Mouse (Mus musculus) heart, embryonic 11.5 days (tissue): ENCODE data around the gene Kctd17. TPM values are rescaled to one million over a fixed set of nuclear protein-coding genes. Genes with fewer than 3 reads are reported as not detected.

ENCODE experiments used
- ATAC-seq: fragments of 200-750 bp; cut with Nextera tagmentation; replicated peaks from 2 replicates; pipeline ENCODE4 v1.8.0; 2017; ENCODE audit warnings: moderate library complexity; ENCODE audit not compliant: insufficient number of reproducible peaks, low FRiP score, low TSS enrichment
- H3K27ac ChIP-seq: fragments of 300-500 bp; sonication (generic); 2 replicates; pipeline ENCODE4 v1.5.1; 2014; ENCODE audit warnings: mild to moderate bottlenecking, low read depth, low read length
- H3K27me3 ChIP-seq: fragments of 300-500 bp; sonication (generic); 2 replicates; pipeline ENCODE4 v1.6.1; 2014; ENCODE audit warnings: mild to moderate bottlenecking, low read length, mixed read lengths; ENCODE audit not compliant: control insufficient read depth, insufficient read depth
- H3K36me3 ChIP-seq: fragments of 300-500 bp; sonication (generic); 2 replicates; pipeline ENCODE4 v1.6.1; 2014; ENCODE audit warnings: mild to moderate bottlenecking, low read length, moderate library complexity, mixed read lengths; ENCODE audit not compliant: control insufficient read depth, insufficient read depth
- H3K4me1 ChIP-seq: fragments of 300-500 bp; sonication (generic); 2 replicates; pipeline ENCODE4 v1.6.1; 2014; ENCODE audit warnings: low read length; ENCODE audit not compliant: control insufficient read depth, insufficient read depth
- H3K4me2 ChIP-seq: fragments of 300-500 bp; sonication (generic); 2 replicates; pipeline ENCODE4 v1.6.1; 2014; ENCODE audit warnings: mild to moderate bottlenecking, moderate library complexity
- H3K4me3 ChIP-seq: fragments of 300-500 bp; sonication (generic); 2 replicates; pipeline ENCODE4 v1.5.1; 2014; ENCODE audit warnings: low read depth, low read length
- H3K9ac ChIP-seq: fragments of 300-500 bp; sonication (generic); 2 replicates; pipeline ENCODE4 v1.6.1; 2014; ENCODE audit warnings: mild to moderate bottlenecking, low read depth, low read length, moderate library complexity
- H3K9me3 ChIP-seq: fragments of 300-500 bp; sonication (generic); replicated peaks from 2 replicates; pipeline ENCODE4 v1.6.1; 2016; ENCODE audit warnings: low read length; ENCODE audit not compliant: control insufficient read depth
- WGBS: fragments of 180-500 bp; shearing (Covaris S2); extraction: QIAGEN DNeasy Blood & Tissue Kit; methylation state at CpG from one replicate; pipeline ENCODE4 v1.1.7; 2014; ENCODE audit not compliant: insufficient replicate concordance; 5-methylcytosine and 5-hydroxymethylcytosine counted together
- polyA plus RNA-seq: library from polyadenylated mRNA; unstranded; fragments of >200 nt; fragmentation: Nextera tagmentation; extraction: Ambion mirVana; gene quantifications from 2 replicates; pipeline ENCODE4 v1.2.1, GENCODE M21; 2014

Gene Kctd17
- polyA plus RNA-seq, 1 experiment from 2014 or later: 16.8 TPM

GRCm38 (mm10) chr15:78475604-78476031, 47.3 kb downstream of the Kctd17 start:
- WGBS: 53% methylated on average over 3 of the region's 3 CpGs
- Histone ChIP-seq H3K27ac (no peak overlapping the region), H3K4me1 (peaks cover 8% of the 10 kb centered on the region; the same call in 1 of the 2 replicates), H3K36me3 (no peaks in the 10 kb centered on the region), H3K9ac (no peak overlapping the region), H3K4me3 (no peak overlapping the region), H3K9me3 (no peaks in the 10 kb centered on the region), H3K4me2 (no peak overlapping the region), H3K27me3 (no peaks in the 10 kb centered on the region)
- no peak for ATAC-seq

GRCm38 (mm10) chr15:78476878-78477277, 48.5 kb downstream of the Kctd17 start:
- WGBS: 94% methylated on average over 1 of the region's 1 CpGs
- H3K4me2 ChIP-seq: no peak overlapping the region
- no peak for ATAC-seq

GRCm38 (mm10) chr15:78478073-78478472, 49.7 kb downstream of the Kctd17 start:
- Histone ChIP-seq H3K27ac (no peak overlapping the region), H3K9ac (no peak overlapping the region), H3K4me2 (no peak overlapping the region), H3K4me1 (no peaks in the 10 kb centered on the region; the same call in 1 of the 2 replicates), H3K4me3 (no peak overlapping the region), H3K36me3 (no peaks in the 10 kb centered on the region), H3K27me3 (no peaks in the 10 kb centered on the region), H3K9me3 (no peaks in the 10 kb centered on the region)
- WGBS: 78% methylated on average over 4 of the region's 4 CpGs
- ATAC-seq: no peak

More at GRCm38 (mm10) chr15:78476878-78477277, 48.5 kb downstream of the Kctd17 start:
- Histone ChIP-seq H3K9me3 (no peaks in the 10 kb centered on the region), H3K36me3 (no peaks in the 10 kb centered on the region), H3K4me3 (no peak overlapping the region), H3K4me1 (peaks cover 1% of the 10 kb centered on the region; the same call in 1 of the 2 replicates), H3K27me3 (no peaks in the 10 kb centered on the region), H3K9ac (no peak overlapping the region), H3K27ac (no peak overlapping the region)

GRCm38 (mm10) chr15:78479470-78479869, 51.1 kb downstream of the Kctd17 start:
- Histone ChIP-seq H3K9ac (no peak overlapping the region), H3K4me3 (no peak overlapping the region), H3K4me1 (no peaks in the 10 kb centered on the region; the same call in 1 of the 2 replicates), H3K27me3 (no peaks in the 10 kb centered on the region), H3K4me2 (no peak overlapping the region), H3K9me3 (no peaks in the 10 kb centered on the region), H3K27ac (no peak overlapping the region), H3K36me3 (no peaks in the 10 kb centered on the region)
- 72% methylated on average over 5 of the region's 5 CpGs for WGBS
- ATAC-seq: no peak

- Histone ChIP-seq H3K27me3 (no peaks in the 10 kb centered on the region), H3K4me3 (no peak overlapping the region), H3K36me3 (no peaks in the 10 kb centered on the region), H3K27ac (no peak overlapping the region), H3K9me3 (no peaks in the 10 kb centered on the region), H3K4me1 (no peaks in the 10 kb centered on the region; the same call in 1 of the 2 replicates), H3K4me2 (no peak overlapping the region), H3K9ac (no peak overlapping the region)
- ATAC-seq: no peak
- 67% methylated on average over 7 of the region's 7 CpGs for WGBS
Measured at GRCm38 (mm10) chr15:78480111-78480510, 51.7 kb downstream of the Kctd17 start.

GRCm38 (mm10) chr15:78480991-78481390, 52.6 kb downstream of the Kctd17 start:
- Histone ChIP-seq H3K4me1 (no peaks in the 10 kb centered on the region; the same call in 1 of the 2 replicates), H3K9ac (no peak overlapping the region), H3K4me2 (no peak overlapping the region), H3K36me3 (no peaks in the 10 kb centered on the region), H3K27ac (no peak overlapping the region), H3K4me3 (no peak overlapping the region), H3K27me3 (no peaks in the 10 kb centered on the region; the same call in 1 of the 2 replicates), H3K9me3 (no peaks in the 10 kb centered on the region)
- no peak for ATAC-seq
- WGBS: 40% methylated on average over 2 of the region's 2 CpGs

GRCm38 (mm10) chr15:78481448-78482000, 53.2 kb downstream of the Kctd17 start:
- H3K36me3 ChIP-seq: no peaks in the 10 kb centered on the region
- H3K9ac ChIP-seq: no peak overlapping the region
- H3K27ac ChIP-seq: no peak overlapping the region
- H3K27me3 ChIP-seq: no peaks in the 10 kb centered on the region; the same call in 1 of the 2 replicates
- no peak overlapping the region for H3K4me2 ChIP-seq
- ATAC-seq: no peak
- H3K4me1 ChIP-seq: no peaks in the 10 kb centered on the region
- WGBS: 47% methylated on average over 9 of the region's 9 CpGs
- no peak overlapping the region for H3K4me3 ChIP-seq
- no peaks in the 10 kb centered on the region for H3K9me3 ChIP-seq

GRCm38 (mm10) chr15:78482518-78482917, 54.2 kb downstream of the Kctd17 start:
- Histone ChIP-seq H3K36me3 (no peaks in the 10 kb centered on the region), H3K4me2 (no peak overlapping the region), H3K27ac (no peak overlapping the region), H3K27me3 (no peaks in the 10 kb centered on the region; the same call in 1 of the 2 replicates), H3K4me3 (no peak overlapping the region), H3K4me1 (no peaks in the 10 kb centered on the region), H3K9ac (no peak overlapping the region), H3K9me3 (no peaks in the 10 kb centered on the region)
- ATAC-seq: no peak
- WGBS: 68% methylated on average over 3 of the region's 3 CpGs

- Histone ChIP-seq H3K27ac (no peak overlapping the region), H3K9me3 (no peaks in the 10 kb centered on the region), H3K9ac (no peak overlapping the region), H3K4me3 (no peak overlapping the region), H3K4me2 (no peak overlapping the region), H3K4me1 (no peaks in the 10 kb centered on the region), H3K27me3 (no peaks in the 10 kb centered on the region; the same call in 1 of the 2 replicates), H3K36me3 (no peaks in the 10 kb centered on the region)
- WGBS: 75% methylated on average over 4 of the region's 4 CpGs
- ATAC-seq: no peak
Measured at GRCm38 (mm10) chr15:78483311-78483710, 54.9 kb downstream of the Kctd17 start.
